Mouse (Mus musculus) midbrain, embryonic 14.5 days (tissue): ENCODE results near the gene Haao. TPM values are rescaled to one million over a fixed set of nuclear protein-coding genes. Genes with fewer than 3 reads are reported as not detected.

Source experiments
- ATAC-seq: fragments of 200-750 bp; cut with Nextera tagmentation; 2 replicates; pipeline ENCODE4 v1.8.0; 2017; ENCODE audit warnings: moderate number of reproducible peaks, moderate library complexity; ENCODE audit not compliant: low FRiP score, low TSS enrichment
- DNase-seq: peaks from one replicate; pipeline ENCODE4 v3.0.0-alpha.2; 2015
- H3K27ac ChIP-seq: fragments of 300-500 bp; sonication (generic); replicated peaks from 2 replicates; pipeline ENCODE4 v1.5.1; 2014; ENCODE audit warnings: mild to moderate bottlenecking, low read depth, low read length, moderate library complexity
- H3K27me3 ChIP-seq: fragments of 300-500 bp; sonication (generic); 2 replicates; pipeline ENCODE4 v1.6.1; 2014; ENCODE audit warnings: low read length, control low read depth, mixed read lengths; ENCODE audit not compliant: control insufficient read depth, insufficient read depth
- H3K36me3 ChIP-seq: fragments of 300-500 bp; sonication (generic); 2 replicates; pipeline ENCODE4 v1.6.1; 2014; ENCODE audit warnings: low read length, control low read depth; ENCODE audit not compliant: control insufficient read depth, insufficient read depth
- H3K4me1 ChIP-seq: fragments of 300-500 bp; sonication (generic); 2 replicates; pipeline ENCODE4 v1.6.1; 2014; ENCODE audit warnings: mild to moderate bottlenecking, antibody characterized with exemption, low read length, control low read depth; ENCODE audit not compliant: control insufficient read depth, insufficient read depth
- H3K4me2 ChIP-seq: fragments of 300-500 bp; sonication (generic); 2 replicates; pipeline ENCODE4 v1.6.1; 2014; ENCODE audit warnings: mild to moderate bottlenecking, low read length, moderate library complexity
- H3K4me3 ChIP-seq: fragments of 300-500 bp; sonication (generic); replicated peaks from 2 replicates; pipeline ENCODE4 v1.5.1; 2014; ENCODE audit warnings: low read depth, low read length
- H3K9ac ChIP-seq: fragments of 300-500 bp; sonication (generic); replicated peaks from 2 replicates; pipeline ENCODE4 v1.6.1; 2014; ENCODE audit warnings: mild to moderate bottlenecking, low read length, moderate library complexity
- H3K9me3 ChIP-seq: fragments of 300-500 bp; sonication (generic); 2 replicates; pipeline ENCODE4 v1.6.1; 2016; ENCODE audit warnings: low read length, control low read depth, mixed read lengths; ENCODE audit not compliant: control insufficient read depth
- WGBS: fragments of 180-500 bp; shearing (Covaris S2); extraction: QIAGEN DNeasy Blood & Tissue Kit; methylation state at CpG from one replicate; pipeline ENCODE4 v1.1.7; 2014; 5-methylcytosine and 5-hydroxymethylcytosine counted together
- polyA plus RNA-seq: library from polyadenylated mRNA; unstranded; fragments of >200 nt; fragmentation: Nextera tagmentation; extraction: Ambion mirVana; gene quantifications from 2 replicates; pipeline ENCODE4 v1.2.1, GENCODE M21; 2014

Haao gene
- polyA plus RNA-seq = 0.20 TPM in 1 of 2 replicates, not detected in the other

GRCm38 (mm10) chr17:83847815-83848214 lies at the start of gene Haao:
Gene Haao, minus strand, starts transcription at chr17:83847963.
- H3K27ac ChIP-seq = peak within 1 kb of the TSS; percentile 52; the same call in 1 of the 2 replicates
- no peaks in the 10 kb centered on the region for H3K9me3 ChIP-seq
- ATAC-seq (no peak), DNase-seq (no peak)
- no peak within 1 kb of the TSS for H3K9ac ChIP-seq
- no peaks in the 10 kb centered on the region for H3K27me3 ChIP-seq
- WGBS = 86% methylated on average over 3 of the region's 3 CpGs
- H3K4me1 ChIP-seq = peaks cover 6% of the 10 kb centered on the region; the same call in 1 of the 2 replicates
- H3K4me2 ChIP-seq = no peak within 1 kb of the TSS
- no peaks in the 10 kb centered on the region for H3K36me3 ChIP-seq
- H3K4me3 ChIP-seq = no peak within 1 kb of the TSS

- Histone ChIP-seq H3K9me3 (no peaks in the 10 kb centered on the region), H3K27ac (no peak overlapping the region), H3K36me3 (no peaks in the 10 kb centered on the region), H3K9ac (no peak overlapping the region), H3K27me3 (no peaks in the 10 kb centered on the region), H3K4me3 (no peak overlapping the region), H3K4me2 (no peak overlapping the region), H3K4me1 (0 out of 2 replicates have a peak, but pooled peaks cover 5% of the 10 kb centered on the region)
- ATAC-seq (no peak), DNase-seq (no peak)
- WGBS = 64% methylated on average over 8 of the region's 8 CpGs
Measured at GRCm38 (mm10) chr17:83897361-83897799, 49.6 kb upstream of the Haao start.

GRCm38 (mm10) chr17:83896723-83897122 lies 49.0 kb upstream of the Haao start:
- peak; percentile 20; the same call in 1 of the 2 replicates for ATAC-seq
- Histone ChIP-seq H3K36me3 (no peaks in the 10 kb centered on the region), H3K4me3 (no peak overlapping the region), H3K9me3 (no peaks in the 10 kb centered on the region), H3K9ac (no peak overlapping the region), H3K27me3 (no peaks in the 10 kb centered on the region), H3K27ac (no peak overlapping the region), H3K4me1 (no peaks in the 10 kb centered on the region), H3K4me2 (no peak overlapping the region)
- WGBS = 27% methylated on average over 10 of the region's 10 CpGs
- DNase-seq = peak; percentile 84

GRCm38 (mm10) chr17:83895321-83895770 lies 47.6 kb upstream of the Haao start:
- DNase-seq (no peak), ATAC-seq (no peak)
- 65% methylated on average over 8 of the region's 8 CpGs for WGBS
- Histone ChIP-seq H3K36me3 (no peaks in the 10 kb centered on the region), H3K9me3 (no peaks in the 10 kb centered on the region), H3K4me2 (no peak overlapping the region), H3K9ac (no peak overlapping the region), H3K27me3 (no peaks in the 10 kb centered on the region), H3K27ac (no peak overlapping the region), H3K4me1 (no peaks in the 10 kb centered on the region), H3K4me3 (no peak overlapping the region)

- Histone ChIP-seq H3K36me3 (no peaks in the 10 kb centered on the region), H3K4me3 (no peak overlapping the region), H3K27ac (no peak overlapping the region), H3K4me1 (no peaks in the 10 kb centered on the region), H3K27me3 (no peaks in the 10 kb centered on the region), H3K9ac (no peak overlapping the region), H3K9me3 (no peaks in the 10 kb centered on the region), H3K4me2 (no peak overlapping the region)
- DNase-seq (no peak), ATAC-seq (no peak)
- whole genome bisulfite sequencing = 90% methylated on average over 4 of the region's 4 CpGs
Measured at GRCm38 (mm10) chr17:83893134-83893533, 45.4 kb upstream of the Haao start.

GRCm38 (mm10) chr17:83891864-83892263 lies 44.1 kb upstream of the Haao start:
- no peaks in the 10 kb centered on the region for H3K9me3 ChIP-seq
- H3K27me3 ChIP-seq = no peaks in the 10 kb centered on the region
- H3K4me1 ChIP-seq = no peaks in the 10 kb centered on the region
- H3K9ac ChIP-seq = no peak overlapping the region
- no peaks in the 10 kb centered on the region for H3K36me3 ChIP-seq
- ATAC-seq (no peak), DNase-seq (no peak)
- H3K4me2 ChIP-seq = no peak overlapping the region
- WGBS = 74% methylated on average over 9 of the region's 9 CpGs
- H3K4me3 ChIP-seq = no peak overlapping the region
- H3K27ac ChIP-seq = no peak overlapping the region

- WGBS = 89% methylated on average over 5 of the region's 5 CpGs
- DNase-seq = no peak
- 0 out of 2 replicates have a peak overlapping the region, but pooled peaks have one; percentile 20 for H3K27ac ChIP-seq
Measured at GRCm38 (mm10) chr17:83890373-83890696, 42.6 kb upstream of the Haao start.

GRCm38 (mm10) chr17:83889691-83890372 lies 42.1 kb upstream of the Haao start:
- H3K9me3 ChIP-seq = no peaks in the 10 kb centered on the region
- H3K4me3 ChIP-seq = no peak overlapping the region
- 0 out of 2 replicates have a peak overlapping the region, but pooled peaks have one; percentile 20 for H3K27ac ChIP-seq
- no peak overlapping the region for H3K9ac ChIP-seq
- DNase-seq = no peak
- 77% methylated on average over 13 of the region's 13 CpGs for WGBS
- no peak overlapping the region for H3K4me2 ChIP-seq
- no peaks in the 10 kb centered on the region for H3K27me3 ChIP-seq
- no peaks in the 10 kb centered on the region for H3K4me1 ChIP-seq
- ATAC-seq = no peak
- no peaks in the 10 kb centered on the region for H3K36me3 ChIP-seq

More at GRCm38 (mm10) chr17:83890373-83890696, 42.6 kb upstream of the Haao start:
- no peak overlapping the region for H3K4me2 ChIP-seq
- H3K4me3 ChIP-seq = no peak overlapping the region
- no peaks in the 10 kb centered on the region for H3K27me3 ChIP-seq
- H3K9me3 ChIP-seq = no peaks in the 10 kb centered on the region
- no peaks in the 10 kb centered on the region for H3K36me3 ChIP-seq
- no peaks in the 10 kb centered on the region for H3K4me1 ChIP-seq
- H3K9ac ChIP-seq = no peak overlapping the region
- no peak for ATAC-seq

GRCm38 (mm10) chr17:83889329-83889690 lies 41.5 kb upstream of the Haao start:
- Histone ChIP-seq H3K36me3 (no peaks in the 10 kb centered on the region), H3K9me3 (no peaks in the 10 kb centered on the region), H3K4me3 (no peak overlapping the region), H3K4me1 (no peaks in the 10 kb centered on the region), H3K27ac (no peak overlapping the region), H3K4me2 (no peak overlapping the region), H3K9ac (no peak overlapping the region), H3K27me3 (no peaks in the 10 kb centered on the region)
- no peak for ATAC-seq
- no peak for DNase-seq
- WGBS = 92% methylated on average over 5 of the region's 5 CpGs
